Mouse (Mus musculus) hematopoietic stem cell, adult 5-6 weeks (primary cell): ENCODE measurements around the gene Mylpf. TPM values are rescaled to one million over a fixed set of nuclear protein-coding genes. Genes with fewer than 3 reads are reported as not detected.

Source experiments
- total RNA-seq: library from RNA; stranded (forward); fragments of 172-1452, 232-1000 nt; gene quantifications from 2 replicates; pipeline ENCODE4 v1.2.3, GENCODE M21; 2017

Gene Mylpf
- total RNA-seq, 1 experiment from 2014 or later, result 23.4 TPM

Other genes starting within 250 kb of the Mylpf start
- 33.1 and 56.3 TPM in 2 replicates for gene Cdipt, start 233.0 kb upstream of the Mylpf start, total RNA-seq
- gene Cdiptos, start 232.8 kb upstream of the Mylpf start, total RNA-seq, result 1.6 and 2.3 TPM in 2 replicates
- gene Mvp, start 194.3 kb upstream of the Mylpf start, total RNA-seq, result 26.2 and 39.0 TPM in 2 replicates
- gene Pagr1b, start 192.4 kb upstream of the Mylpf start, total RNA-seq, result not detected in 2 replicates
- 3.7 and 9.9 TPM in 2 replicates for gene Pagr1a, start 191.5 kb upstream of the Mylpf start, total RNA-seq
- 35.6 and 38.7 TPM in 2 replicates for gene Gm42742, start 187.8 kb upstream of the Mylpf start, total RNA-seq
- 0.30 and 0.69 TPM in 2 replicates for gene Prrt2, start 187.7 kb upstream of the Mylpf start, total RNA-seq
- gene Maz, start 181.9 kb upstream of the Mylpf start, total RNA-seq, result 53.3 and 65.4 TPM in 2 replicates
- 74.5 and 90.1 TPM in 2 replicates for gene Kif22, start 166.4 kb upstream of the Mylpf start, total RNA-seq
- gene Zg16, start 121.6 kb upstream of the Mylpf start, total RNA-seq, result 3.8 and 5.7 TPM in 2 replicates
- 30.3 and 42.1 TPM in 2 replicates for gene AI467606, start 117.5 kb upstream of the Mylpf start, total RNA-seq
- gene Qprt, start 86.7 kb upstream of the Mylpf start, total RNA-seq, result 2.3 and 2.7 TPM in 2 replicates
- 311 and 346 TPM in 2 replicates for gene Spn, start 71.1 kb upstream of the Mylpf start, total RNA-seq
- gene Cd2bp2, start 12.8 kb upstream of the Mylpf start, total RNA-seq, result 32.0 and 63.9 TPM in 2 replicates
- 33.2 and 36.4 TPM in 2 replicates for gene Tbc1d10b, start 422 bp upstream of the Mylpf start, total RNA-seq
- gene Zfp553, start 24.2 kb downstream of the Mylpf start, total RNA-seq, result 19.8 and 29.2 TPM in 2 replicates
- 145 and 165 TPM in 2 replicates for gene Sept1, start 24.2 kb downstream of the Mylpf start, total RNA-seq
- gene Zfp771, start 35.4 kb downstream of the Mylpf start, total RNA-seq, result 3.9 and 10.2 TPM in 2 replicates
- 59.0 and 60.5 TPM in 2 replicates for gene Dctpp1, start 51.8 kb downstream of the Mylpf start, total RNA-seq
- 76.8 and 79.8 TPM in 2 replicates for gene Sephs2, start 65.2 kb downstream of the Mylpf start, total RNA-seq
- gene Itgal, start 87.4 kb downstream of the Mylpf start, total RNA-seq, result 13.7 and 23.1 TPM in 2 replicates
- 9.1 and 11.1 TPM in 2 replicates for gene Zfp768, start 136.7 kb downstream of the Mylpf start, total RNA-seq
- gene Zfp747, start 167.2 kb downstream of the Mylpf start, total RNA-seq, result 6.8 TPM in 2 replicates
- 7.4 and 7.8 TPM in 2 replicates for gene 9130019O22Rik, start 178.3 kb downstream of the Mylpf start, total RNA-seq
- 7.4 and 8.1 TPM in 2 replicates for gene E430018J23Rik, start 184.7 kb downstream of the Mylpf start, total RNA-seq
- 13.1 and 13.9 TPM in 2 replicates for gene Zfp764, start 197.9 kb downstream of the Mylpf start, total RNA-seq
- gene Zfp688, start 213.2 kb downstream of the Mylpf start, total RNA-seq, result 3.7 and 11.5 TPM in 2 replicates
- 3.1 and 4.3 TPM in 2 replicates for gene Zfp689, start 240.3 kb downstream of the Mylpf start, total RNA-seq